Mouse (Mus musculus): ENCODE measurements at regions not wholly inside any gene's neighbourhood (a gene's known extent, or its start where the extent isn't known, plus 50 kb on each side); places are given as distances from the start of the nearest gene placed in this dataset.

GRCm38 (mm10) chr8:126807171-126807768 is 138.4 kb downstream of the Tomm20 start:
- DNase-seq = no peak

- DNase-seq = no peak
Observed at GRCm38 (mm10) chr8:126806591-126806990, 139.1 kb downstream of the Tomm20 start.

- no peak for DNase-seq
Observed at GRCm38 (mm10) chr8:126806181-126806560, 139.5 kb downstream of the Tomm20 start.

DNA sequence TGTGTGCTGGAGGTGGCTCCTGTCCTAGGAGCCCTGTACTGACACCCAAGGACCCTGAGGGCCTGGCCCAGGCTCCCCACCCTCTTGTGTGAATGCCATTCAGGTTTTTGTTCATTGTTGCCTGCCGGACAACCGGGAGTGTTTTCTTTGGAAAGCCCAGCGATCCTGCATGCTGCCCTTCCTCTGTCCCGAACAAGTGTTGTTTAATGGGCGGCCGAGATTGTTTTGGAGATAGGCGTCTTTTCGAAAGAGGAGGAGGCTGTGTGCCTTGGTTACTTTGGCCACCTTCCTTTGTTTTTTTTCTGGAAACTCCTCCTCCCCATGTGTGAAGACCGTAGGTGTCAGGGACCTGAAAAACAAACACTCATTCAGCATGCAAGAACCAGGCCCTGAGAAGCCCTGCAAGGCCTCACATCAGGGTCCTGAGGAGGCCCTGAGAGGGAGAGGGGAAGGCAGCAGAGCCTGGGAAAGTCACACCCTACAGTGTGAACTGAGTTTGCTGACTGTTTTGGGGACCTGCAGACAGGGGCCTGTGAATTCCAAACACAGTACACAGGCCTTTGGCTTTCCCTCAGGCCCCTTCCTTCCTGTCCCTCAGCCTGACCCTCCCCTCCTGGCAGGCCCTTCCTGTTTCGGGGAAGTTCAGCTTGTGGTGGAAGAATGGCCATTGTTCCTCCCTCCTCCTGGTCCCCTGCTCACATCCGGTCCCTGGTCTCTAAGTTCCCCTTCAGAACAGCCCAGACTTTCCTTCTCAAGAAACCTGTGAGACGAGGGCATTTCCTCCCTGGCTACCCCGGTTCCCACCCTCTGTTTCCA is 140.1 kb downstream of the Tomm20 start:
- DNase-seq = no peak

DNA sequence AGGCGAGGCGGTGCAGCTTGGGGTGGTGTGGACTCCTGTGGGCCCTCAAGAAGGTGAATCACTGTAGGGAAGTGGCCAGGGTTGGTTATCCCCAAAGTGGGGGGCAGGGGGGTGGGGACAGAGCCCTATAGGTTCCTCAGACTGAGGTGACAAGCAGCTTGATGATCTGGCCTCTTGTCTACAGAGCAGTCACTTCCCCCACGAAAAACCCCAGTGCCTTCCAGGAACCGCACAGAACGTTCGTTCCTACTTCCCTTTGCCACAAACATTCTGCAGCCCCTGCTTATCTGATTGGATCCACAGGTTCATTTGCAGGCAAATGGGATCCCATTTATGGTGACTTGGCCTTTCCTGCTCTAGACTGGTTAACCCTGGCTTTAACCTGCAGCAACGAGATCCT is 141.5 kb downstream of the Tomm20 start:
- DNase-seq = no peak

- DNase-seq = no peak
Observed at GRCm38 (mm10) chr8:126802641-126803040, 143.0 kb downstream of the Tomm20 start.

- no peak for DNase-seq
Observed at GRCm38 (mm10) chr8:126800976-126801375, 144.7 kb downstream of the Tomm20 start.

DNA sequence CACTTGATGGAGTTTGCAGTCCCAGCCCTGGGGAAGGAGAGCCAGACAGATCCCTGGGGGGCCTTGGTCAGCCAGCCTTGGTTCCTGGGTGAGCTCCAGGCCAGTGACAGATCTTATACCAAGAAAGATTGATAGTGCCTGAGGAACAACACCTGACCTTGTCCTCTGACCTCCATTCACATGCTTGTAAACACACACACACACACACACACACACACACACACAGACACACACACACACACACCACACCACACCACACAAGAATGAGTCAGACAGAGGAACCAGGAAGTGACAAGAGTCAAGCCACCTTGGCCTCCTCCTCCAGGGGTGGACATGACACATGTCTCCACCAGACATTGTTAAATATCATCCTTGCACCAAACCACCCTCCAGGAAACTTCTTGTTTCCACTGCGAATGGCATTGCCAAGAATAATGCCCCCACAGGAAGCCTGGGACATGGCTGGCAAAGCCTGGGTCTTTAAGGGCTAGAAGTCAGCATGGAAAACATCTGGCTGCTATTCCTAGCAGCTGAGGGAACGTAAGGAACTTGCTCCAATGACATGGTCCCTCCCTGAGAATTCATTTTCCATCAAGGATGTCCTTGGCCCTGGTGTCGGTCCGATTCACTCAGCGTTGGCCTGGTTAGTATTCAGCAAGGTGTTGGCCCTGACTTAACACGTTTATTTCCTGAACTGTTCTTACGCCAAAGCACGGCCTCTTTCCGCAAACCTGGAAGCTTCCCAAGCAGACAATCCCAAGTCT is 147.9 kb downstream of the Tomm20 start:
- DNase-seq = no peak

GRCm38 (mm10) chr8:126793657-126794056 is 152.0 kb downstream of the Tomm20 start:
- no peak for DNase-seq

DNA sequence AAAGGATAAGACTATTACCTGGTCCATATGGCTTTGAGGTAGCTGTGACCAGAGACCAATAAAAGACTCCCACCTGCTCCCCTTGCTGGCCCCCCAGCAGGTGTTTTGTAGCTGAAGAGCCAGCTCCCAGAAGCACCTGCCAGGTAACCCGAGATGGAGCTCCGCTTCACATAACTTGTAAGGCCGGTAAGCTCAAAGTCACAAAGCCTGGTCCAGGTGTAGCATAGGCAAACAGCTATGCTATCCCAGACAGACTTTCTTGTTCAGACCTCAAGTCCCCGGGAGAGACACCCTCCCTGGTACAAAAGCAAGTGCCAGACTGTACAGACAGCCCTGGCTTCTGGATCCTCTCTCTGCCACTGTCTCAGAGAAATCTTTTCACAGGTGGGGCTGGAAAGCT is 154.6 kb downstream of the Tomm20 start:
- DNase-seq = no peak

GRCm38 (mm10) chr8:126790214-126790613 is 155.4 kb downstream of the Tomm20 start:
- DNase-seq = no peak

- no peak for DNase-seq
Observed at GRCm38 (mm10) chr8:126789076-126789475, 156.6 kb downstream of the Tomm20 start.

- no peak for DNase-seq
Observed at GRCm38 (mm10) chr8:126788669-126789068, 157.0 kb downstream of the Tomm20 start.

- no peak for DNase-seq
Observed at GRCm38 (mm10) chr8:126787398-126787797, 158.2 kb downstream of the Tomm20 start.

- no peak for DNase-seq
Observed at GRCm38 (mm10) chr8:126785211-126785610, 160.4 kb downstream of the Tomm20 start.

- DNase-seq = no peak
Observed at GRCm38 (mm10) chr8:126784604-126785003, 161.0 kb downstream of the Tomm20 start.

DNA sequence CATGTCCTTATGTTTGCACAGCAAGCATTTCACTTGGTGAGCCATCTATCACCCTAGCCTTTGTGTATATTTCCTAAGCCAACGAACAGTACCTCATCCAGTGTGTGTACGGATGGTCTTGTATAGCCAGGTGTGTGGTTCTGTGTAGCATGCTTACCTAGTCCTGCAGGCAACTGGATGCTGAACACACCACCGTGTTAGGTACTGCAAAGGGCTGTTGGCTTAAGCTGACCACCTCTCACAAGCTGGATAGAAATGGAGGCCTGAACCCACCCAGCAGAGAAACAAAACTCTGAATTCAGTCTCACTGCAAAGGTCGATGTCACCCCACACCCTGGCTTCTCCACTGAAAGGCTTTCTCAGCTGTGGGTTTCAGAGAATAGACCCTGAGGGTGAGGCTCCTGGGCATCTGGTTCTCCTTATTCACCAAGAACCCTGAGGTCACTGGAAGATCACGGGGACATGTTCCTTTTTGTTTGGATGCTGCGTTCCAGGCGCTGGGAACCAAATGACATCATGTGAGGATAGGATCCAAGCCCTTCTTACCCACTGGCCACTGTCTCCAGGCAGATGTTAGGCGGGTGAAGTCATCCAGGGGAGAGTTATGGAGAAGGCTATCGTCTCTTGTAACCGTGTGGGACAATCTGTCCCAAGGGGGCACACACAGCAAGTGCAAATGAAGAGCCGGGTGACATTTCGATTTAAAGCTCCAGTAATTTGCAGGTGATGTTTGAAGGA is 161.8 kb downstream of the Tomm20 start:
- DNase-seq = no peak

DNA sequence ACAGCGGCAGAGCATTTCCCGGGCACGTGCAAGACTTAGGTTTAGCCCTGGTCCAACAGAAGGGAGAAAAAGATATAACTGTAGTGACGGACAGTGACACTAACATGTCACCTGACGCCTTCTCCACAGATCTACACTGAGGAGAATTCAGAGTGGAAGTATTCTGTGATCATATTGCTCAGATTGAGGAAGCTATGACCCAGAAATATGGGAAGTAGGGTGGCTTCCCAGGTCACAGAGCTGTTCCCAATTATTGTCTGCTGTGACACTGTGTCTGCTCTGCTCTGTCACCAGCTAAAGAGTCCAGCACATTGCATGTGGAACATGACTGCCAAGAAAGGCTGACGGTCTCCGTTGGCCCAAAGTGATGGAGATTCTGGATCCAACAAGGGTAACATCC is 167.0 kb downstream of the Tomm20 start:
- DNase-seq = no peak

GRCm38 (mm10) chr8:126778131-126778530 is 167.5 kb downstream of the Tomm20 start:
- no peak for DNase-seq

DNA sequence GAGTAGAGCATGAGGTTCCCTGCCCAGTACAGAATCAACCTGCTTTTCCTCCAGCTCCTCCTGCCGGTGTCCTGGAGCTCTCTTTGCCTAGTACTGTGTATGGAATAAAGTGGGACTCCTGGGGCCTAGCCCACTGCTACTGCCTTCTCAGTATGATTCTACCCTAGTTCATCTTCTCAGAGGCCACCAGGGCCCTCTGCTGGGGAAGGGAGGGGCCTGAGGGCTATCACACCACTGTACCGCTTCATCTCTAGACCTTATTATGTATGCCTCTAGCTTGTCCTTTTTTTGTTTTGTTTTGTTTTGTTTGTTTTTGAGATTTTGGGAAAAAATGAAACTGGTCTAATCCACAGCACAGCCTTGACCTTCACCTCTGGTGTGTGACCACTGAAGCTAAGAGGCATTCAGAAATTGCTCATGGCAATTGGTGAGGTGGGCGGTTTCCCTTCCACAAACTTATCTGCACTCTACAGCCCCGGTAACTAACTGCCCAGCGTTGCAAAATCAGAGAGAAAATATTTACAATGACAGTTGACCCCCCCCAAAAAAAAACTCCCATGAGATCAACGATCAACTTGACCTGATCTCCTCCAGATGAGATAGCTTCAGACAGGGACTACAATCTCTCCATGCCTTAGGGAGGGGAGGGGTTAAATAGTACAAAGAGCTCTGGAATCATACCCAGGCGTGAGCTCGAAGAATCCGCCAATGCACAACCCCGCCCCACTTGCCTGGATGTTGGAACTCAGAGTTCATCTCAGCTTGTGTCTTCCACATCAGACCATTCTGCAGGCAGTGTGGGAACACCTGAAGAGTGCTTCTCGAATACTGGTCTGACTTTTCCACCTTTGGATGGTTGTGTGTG is 168.8 kb downstream of the Tomm20 start:
- DNase-seq = no peak

GRCm38 (mm10) chr8:126775334-126775733 is 170.3 kb downstream of the Tomm20 start:
- no peak for DNase-seq

- DNase-seq = no peak
Observed at GRCm38 (mm10) chr8:126774816-126775215, 170.8 kb downstream of the Tomm20 start.
